Mouse (Mus musculus): ENCODE results near the gene Nphp4. TPM values are rescaled to one million over a fixed set of nuclear protein-coding genes. Genes with fewer than 3 reads are reported as not detected.

The Nphp4 gene
- polyA plus RNA-seq, 1 experiment from 2014 or later: 4.4 TPM

GRCm38 (mm10) chr4:152574266-152574665 lies 97.8 kb downstream of the Nphp4 start:
- H3K36me3 ChIP-seq (ENCODE audit: poor library complexity, severe bottlenecking): no peaks in the 10 kb centered on the region
- H3K4me3 ChIP-seq: no peak overlapping the region
- no peaks in the 10 kb centered on the region for H3K9me3 ChIP-seq (replicated peaks)
- no peak overlapping the region; the same call in 1 of the 2 replicates for H3K27ac ChIP-seq
- no peak overlapping the region for H3K9ac ChIP-seq
- 73% methylated on average over 12 of the region's 12 CpGs for WGBS
- H3K4me2 ChIP-seq: no peak overlapping the region
- H3K27me3 ChIP-seq: peaks cover 4% of the 10 kb centered on the region; the same call in 1 of the 2 replicates
- ATAC-seq: no peak
- H3K4me1 ChIP-seq: no peaks in the 10 kb centered on the region

- no peak overlapping the region for H3K27ac ChIP-seq
- no peaks in the 10 kb centered on the region for H3K4me1 ChIP-seq
- no peak overlapping the region for H3K4me3 ChIP-seq
- no peak overlapping the region for H3K4me2 ChIP-seq
- no peaks in the 10 kb centered on the region for H3K36me3 ChIP-seq (ENCODE audit: poor library complexity, severe bottlenecking)
- 69% methylated on average over 4 of the region's 4 CpGs for WGBS
- no peak for ATAC-seq
- no peaks in the 10 kb centered on the region for H3K9me3 ChIP-seq (replicated peaks)
- peaks cover 7% of the 10 kb centered on the region; the same call in 1 of the 2 replicates for H3K27me3 ChIP-seq
- H3K9ac ChIP-seq: no peak overlapping the region
Measured at GRCm38 (mm10) chr4:152576826-152577225, 100.3 kb downstream of the Nphp4 start.

GRCm38 (mm10) chr4:152579956-152580355 lies 103.5 kb downstream of the Nphp4 start:
- no peak overlapping the region for H3K4me3 ChIP-seq
- H3K27me3 ChIP-seq: peaks cover 12% of the 10 kb centered on the region
- no peaks in the 10 kb centered on the region for H3K36me3 ChIP-seq (ENCODE audit: poor library complexity, severe bottlenecking)
- WGBS: 77% methylated on average over 4 of the region's 4 CpGs
- no peak overlapping the region for H3K9ac ChIP-seq
- no peaks in the 10 kb centered on the region for H3K9me3 ChIP-seq (replicated peaks)
- H3K27ac ChIP-seq: no peak overlapping the region
- ATAC-seq: no peak
- H3K4me2 ChIP-seq: no peak overlapping the region
- H3K4me1 ChIP-seq: no peaks in the 10 kb centered on the region

- no peak overlapping the region for H3K4me2 ChIP-seq
Measured at GRCm38 (mm10) chr4:152582206-152582605, 105.7 kb downstream of the Nphp4 start.

GRCm38 (mm10) chr4:152583616-152584015 lies 107.1 kb downstream of the Nphp4 start:
- Histone ChIP-seq H3K4me2 (no peak overlapping the region), H3K27ac (no peak overlapping the region), H3K9ac (no peak overlapping the region), H3K27me3 (peaks cover 26% of the 10 kb centered on the region), H3K9me3 (replicated peaks) (no peaks in the 10 kb centered on the region), H3K4me1 (peaks cover 12% of the 10 kb centered on the region), H3K36me3 (ENCODE audit: poor library complexity, severe bottlenecking) (no peaks in the 10 kb centered on the region), H3K4me3 (no peak overlapping the region)
- no peak for ATAC-seq
- WGBS: 73% methylated on average over 6 of the region's 6 CpGs

More at GRCm38 (mm10) chr4:152582206-152582605, 105.7 kb downstream of the Nphp4 start:
- Histone ChIP-seq H3K27me3 (peaks cover 16% of the 10 kb centered on the region), H3K4me3 (no peak overlapping the region), H3K27ac (no peak overlapping the region), H3K9ac (no peak overlapping the region), H3K9me3 (replicated peaks) (no peaks in the 10 kb centered on the region), H3K4me1 (peaks cover 12% of the 10 kb centered on the region), H3K36me3 (ENCODE audit: poor library complexity, severe bottlenecking) (no peaks in the 10 kb centered on the region)
- ATAC-seq: no peak
- WGBS: 47% methylated on average over 6 of the region's 6 CpGs

- no peak overlapping the region for H3K9ac ChIP-seq
- H3K36me3 ChIP-seq (ENCODE audit: poor library complexity, severe bottlenecking): no peaks in the 10 kb centered on the region
- H3K4me2 ChIP-seq: peak overlapping the region; percentile 25
- peaks cover 26% of the 10 kb centered on the region for H3K27me3 ChIP-seq
- 18% methylated on average over 15 of the region's 15 CpGs for WGBS
- H3K4me1 ChIP-seq: peaks cover 12% of the 10 kb centered on the region
- H3K27ac ChIP-seq: no peak overlapping the region
- H3K4me3 ChIP-seq: no peak overlapping the region
- ATAC-seq: no peak
- H3K9me3 ChIP-seq (replicated peaks): no peaks in the 10 kb centered on the region
Measured at GRCm38 (mm10) chr4:152585526-152585925, 109.0 kb downstream of the Nphp4 start.

- Histone ChIP-seq H3K27ac (no peak overlapping the region), H3K4me2 (no peak overlapping the region), H3K4me3 (no peak overlapping the region), H3K4me1 (peaks cover 12% of the 10 kb centered on the region), H3K9me3 (replicated peaks) (no peaks in the 10 kb centered on the region), H3K36me3 (ENCODE audit: poor library complexity, severe bottlenecking) (no peaks in the 10 kb centered on the region), H3K27me3 (peaks cover 24% of the 10 kb centered on the region), H3K9ac (no peak overlapping the region)
- 47% methylated on average over 4 of the region's 4 CpGs for WGBS
- no peak for ATAC-seq
Measured at GRCm38 (mm10) chr4:152586175-152586574, 109.7 kb downstream of the Nphp4 start.

- H3K36me3 ChIP-seq (ENCODE audit: poor library complexity, severe bottlenecking): no peaks in the 10 kb centered on the region
- no peaks in the 10 kb centered on the region for H3K27me3 ChIP-seq
- WGBS: 82% methylated on average over 5 of the region's 5 CpGs
- peaks cover 8% of the 10 kb centered on the region for H3K4me1 ChIP-seq
- no peaks in the 10 kb centered on the region for H3K9me3 ChIP-seq (replicated peaks)
- no peak overlapping the region for H3K4me2 ChIP-seq
- no peak for ATAC-seq
- no peak overlapping the region for H3K9ac ChIP-seq
- H3K4me3 ChIP-seq: no peak overlapping the region
- no peak overlapping the region for H3K27ac ChIP-seq
Measured at GRCm38 (mm10) chr4:152604285-152604684, 127.8 kb downstream of the Nphp4 start.

- no peak overlapping the region for H3K9ac ChIP-seq
- H3K4me3 ChIP-seq: no peak overlapping the region
- 0 out of 2 replicates have a peak, but pooled peaks have one; percentile 33 for ATAC-seq
- no peak overlapping the region for H3K27ac ChIP-seq
- H3K4me2 ChIP-seq: no peak overlapping the region
- no peaks in the 10 kb centered on the region for H3K36me3 ChIP-seq (ENCODE audit: poor library complexity, severe bottlenecking)
- peaks cover 10% of the 10 kb centered on the region for H3K9me3 ChIP-seq (replicated peaks)
- no peaks in the 10 kb centered on the region for H3K27me3 ChIP-seq
- H3K4me1 ChIP-seq: peaks cover 8% of the 10 kb centered on the region
- 76% methylated on average over 2 of the region's 2 CpGs for WGBS
Measured at GRCm38 (mm10) chr4:152609196-152609595, 132.7 kb downstream of the Nphp4 start.

GRCm38 (mm10) chr4:152610026-152610425 lies 133.5 kb downstream of the Nphp4 start:
- 82% methylated on average over 9 of the region's 9 CpGs for WGBS
- H3K9ac ChIP-seq: no peak overlapping the region
- ATAC-seq: no peak
- H3K4me3 ChIP-seq: no peak overlapping the region
- H3K4me2 ChIP-seq: no peak overlapping the region
- H3K9me3 ChIP-seq (replicated peaks): peaks cover 10% of the 10 kb centered on the region
- no peak overlapping the region for H3K27ac ChIP-seq
- no peaks in the 10 kb centered on the region for H3K36me3 ChIP-seq (ENCODE audit: poor library complexity, severe bottlenecking)
- no peaks in the 10 kb centered on the region for H3K27me3 ChIP-seq
- H3K4me1 ChIP-seq: peaks cover 8% of the 10 kb centered on the region

Other genes starting within 250 kb of the Nphp4 start
- 2.2 and 3.2 TPM in 2 replicates for gene Gpr153, start 202.5 kb upstream of the Nphp4 start, polyA plus RNA-seq (2015; fragmentation: Nextera tagmentation; extraction: Ambion mirVana)
- not detected in 2 replicates for gene Hes3, start 185.0 kb upstream of the Nphp4 start, polyA plus RNA-seq (2015; fragmentation: Nextera tagmentation; extraction: Ambion mirVana)
- gene Icmt, start 179.5 kb upstream of the Nphp4 start, polyA plus RNA-seq (2015; fragmentation: Nextera tagmentation; extraction: Ambion mirVana): 13.4 and 16.8 TPM in 2 replicates
- 1.7 and 2.0 TPM in 2 replicates for gene Rnf207, start 157.7 kb upstream of the Nphp4 start, polyA plus RNA-seq (2015; fragmentation: Nextera tagmentation; extraction: Ambion mirVana)
- gene Rpl22, start 151.0 kb upstream of the Nphp4 start, polyA plus RNA-seq (2015; fragmentation: Nextera tagmentation; extraction: Ambion mirVana): 265 and 331 TPM in 2 replicates
- gene Chd5, start 138.1 kb upstream of the Nphp4 start, polyA plus RNA-seq (2015; fragmentation: Nextera tagmentation; extraction: Ambion mirVana): 20.1 and 21.0 TPM in 2 replicates
- gene Kcnab2, start 1.2 kb downstream of the Nphp4 start, polyA plus RNA-seq (2015; fragmentation: Nextera tagmentation; extraction: Ambion mirVana): 12.2 and 13.1 TPM in 2 replicates